Mouse (Mus musculus) embryo, embryonic 10 days (tissue): Measurements from ENCODE around the gene Sult5a1.

Experiments used
- DNase-seq: peaks from one replicate; pipeline ENCODE4 v3.0.0-alpha.2; 2015; ENCODE audit warnings: low spot score

Gene Sult5a1

DNA sequence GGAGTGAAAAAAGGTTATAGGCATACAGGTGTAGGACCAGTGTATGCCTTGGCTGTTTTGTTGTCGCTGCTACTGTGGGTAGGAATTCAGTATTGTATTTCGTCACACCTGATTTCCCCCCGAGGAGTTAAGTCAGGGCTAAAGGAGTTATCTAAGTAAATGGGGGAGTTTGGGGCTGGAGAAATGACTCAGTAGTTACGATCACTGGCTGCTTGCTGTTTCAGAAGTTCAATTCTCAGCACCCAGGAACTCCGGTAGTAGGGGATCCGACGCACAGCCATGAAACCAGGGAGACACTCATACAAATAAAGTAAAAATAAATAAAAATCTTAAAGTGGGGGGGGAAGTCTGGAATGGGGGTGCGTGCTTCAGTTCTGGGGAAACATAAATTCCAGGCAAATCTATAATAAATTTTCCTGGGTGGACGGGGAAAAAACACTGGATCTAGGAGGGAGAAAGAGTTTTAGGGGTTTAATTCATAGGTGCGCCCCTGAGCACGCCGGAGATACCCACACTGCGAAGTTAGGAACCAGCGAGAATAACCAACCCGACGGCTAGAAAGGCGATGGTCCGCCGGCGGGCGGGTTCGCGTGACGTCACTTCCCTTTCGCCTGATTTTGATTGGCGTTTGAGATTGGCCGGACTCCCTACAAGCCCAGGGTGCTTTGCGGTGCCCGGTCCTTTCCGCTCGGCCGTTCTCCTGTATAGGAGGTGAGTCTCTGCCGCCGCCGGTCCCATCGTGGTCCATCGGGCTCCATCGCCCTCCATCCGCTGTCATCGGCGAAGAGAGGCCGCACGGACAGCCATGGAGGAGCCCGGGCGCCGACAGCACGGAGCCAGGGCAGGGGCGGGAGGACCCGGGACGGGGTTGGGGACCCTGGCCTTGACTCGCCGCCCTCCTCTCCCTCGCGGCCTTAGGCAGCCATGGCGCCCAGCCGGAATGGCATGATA is 56.1 kb downstream of the Sult5a1 start, which contains the start of gene Rpl13:
Rpl13 (plus strand) TSS at position 616 of the 951 bp plus-strand sequence.
- peak; percentile 99 for DNase-seq

- DNase-seq, result no peak
Measured at GRCm38 (mm10) chr8:123101244-123101643, 56.9 kb downstream of the Sult5a1 start.

DNA sequence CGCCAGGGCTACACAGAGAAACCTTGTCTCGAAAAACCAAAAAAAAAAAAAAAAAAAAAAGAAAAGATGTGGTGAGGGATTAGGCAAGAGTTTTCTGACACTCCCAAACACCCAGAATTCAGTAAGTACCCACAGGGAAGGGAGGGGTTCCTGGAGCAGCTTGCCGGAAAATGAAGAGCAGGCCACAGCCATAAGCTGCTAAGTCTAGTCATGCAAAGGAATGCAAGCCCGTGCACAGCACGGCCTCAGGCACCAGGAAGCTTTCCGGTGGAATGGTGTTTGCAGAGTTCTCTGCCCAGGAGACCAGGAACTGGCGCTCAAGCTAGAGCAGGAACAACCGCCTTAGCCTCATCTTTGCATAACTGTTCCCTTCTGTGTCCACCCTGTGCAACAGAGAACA is 57.8 kb downstream of the Sult5a1 start:
- no peak for DNase-seq

GRCm38 (mm10) chr8:123097786-123098584 is 60.1 kb downstream of the Sult5a1 start:
- no peak for DNase-seq

GRCm38 (mm10) chr8:123097216-123097615 is 60.9 kb downstream of the Sult5a1 start:
- DNase-seq, result no peak
